Mouse (Mus musculus) forebrain, embryonic 13.5 days (tissue): ENCODE measurements around the gene Gm11213. TPM values are rescaled to one million over a fixed set of nuclear protein-coding genes. Genes with fewer than 3 reads are reported as not detected.

Experiments
- ATAC-seq: fragments of 200-750 bp; cut with Nextera tagmentation; 2 replicates; pipeline ENCODE4 v1.8.0; 2017
- H3K27ac ChIP-seq: fragments of 300-500 bp; sonication (generic); 2 replicates; pipeline ENCODE4 v1.5.1; 2015; ENCODE audit warnings: inconsistent platforms, mild to moderate bottlenecking, moderate library complexity
- H3K27me3 ChIP-seq: fragments of 300-500 bp; sonication (generic); 2 replicates; pipeline ENCODE4 v1.6.1; 2015; ENCODE audit warnings: mild to moderate bottlenecking, inconsistent platforms
- H3K36me3 ChIP-seq: fragments of 300-500 bp; sonication (generic); 2 replicates; pipeline ENCODE4 v1.6.1; 2015; ENCODE audit warnings: mild to moderate bottlenecking, inconsistent platforms; ENCODE audit not compliant: poor library complexity, severe bottlenecking
- H3K4me1 ChIP-seq: fragments of 300-500 bp; sonication (generic); 2 replicates; pipeline ENCODE4 v1.6.1; 2015; ENCODE audit warnings: inconsistent platforms
- H3K4me2 ChIP-seq: fragments of 300-500 bp; sonication (generic); 2 replicates; pipeline ENCODE4 v1.6.1; 2015; ENCODE audit warnings: inconsistent platforms, mild to moderate bottlenecking, moderate library complexity
- H3K4me3 ChIP-seq: fragments of 300-500 bp; sonication (generic); 2 replicates; pipeline ENCODE4 v1.5.1; 2015; ENCODE audit warnings: mild to moderate bottlenecking, inconsistent platforms
- H3K9ac ChIP-seq: fragments of 300-500 bp; sonication (generic); 2 replicates; pipeline ENCODE4 v1.6.1; 2015; ENCODE audit warnings: mild to moderate bottlenecking, inconsistent platforms
- H3K9me3 ChIP-seq: fragments of 300-500 bp; sonication (generic); replicated peaks from 2 replicates; pipeline ENCODE4 v1.6.1; 2016; ENCODE audit warnings: inconsistent platforms
- WGBS: fragments of 180-500 bp; shearing (Covaris S2); methylation state at CpG from one replicate; pipeline ENCODE4 v1.1.7; 2015; 5-methylcytosine and 5-hydroxymethylcytosine counted together
- polyA plus RNA-seq: library from polyadenylated mRNA; unstranded; fragments of >200 nt; fragmentation: Nextera tagmentation; extraction: Ambion mirVana; gene quantifications from 2 replicates; pipeline ENCODE4 v1.2.1, GENCODE M21; 2015

The Gm11213 gene
- polyA plus RNA-seq, 1 experiment from 2014 or later, result not detected

DNA sequence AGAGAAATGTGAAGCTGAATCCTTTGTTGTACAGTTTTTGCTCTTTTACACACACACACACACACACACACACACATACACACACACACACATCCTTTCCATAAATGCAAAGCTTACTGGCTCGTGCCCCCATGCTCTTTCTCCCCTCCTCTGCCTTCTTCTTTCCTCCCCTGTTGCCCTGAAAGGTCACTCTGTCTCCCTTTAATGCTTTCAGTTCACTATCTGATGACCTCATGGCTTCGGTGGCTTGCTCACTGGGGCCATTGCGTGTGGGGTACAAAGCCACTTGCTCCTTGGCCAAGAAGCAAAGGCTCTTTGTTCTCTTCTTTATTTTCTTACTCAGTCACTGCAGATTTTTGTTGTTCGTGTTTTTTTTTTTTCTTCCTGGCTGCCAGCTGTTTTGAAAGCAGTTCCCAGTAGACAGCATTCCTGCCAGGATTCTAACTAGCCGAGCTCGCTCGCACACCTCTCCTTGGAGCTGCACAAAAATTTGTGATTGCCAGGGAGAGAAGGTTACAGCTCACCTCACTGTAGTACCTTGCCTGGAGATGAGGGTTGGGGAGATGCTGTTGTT is 34.8 kb downstream of the Gm11213 start:
- Histone ChIP-seq H3K9me3 (no peaks in the 10 kb centered on the region), H3K27ac (no peak overlapping the region), H3K4me2 (no peak overlapping the region), H3K27me3 (no peaks in the 10 kb centered on the region), H3K9ac (no peak overlapping the region), H3K4me1 (peaks cover 10% of the 10 kb centered on the region), H3K36me3 (no peaks in the 10 kb centered on the region), H3K4me3 (no peak overlapping the region)
- 13% methylated on average over 7 of the region's 7 CpGs for WGBS
- ATAC-seq, result no peak

DNA sequence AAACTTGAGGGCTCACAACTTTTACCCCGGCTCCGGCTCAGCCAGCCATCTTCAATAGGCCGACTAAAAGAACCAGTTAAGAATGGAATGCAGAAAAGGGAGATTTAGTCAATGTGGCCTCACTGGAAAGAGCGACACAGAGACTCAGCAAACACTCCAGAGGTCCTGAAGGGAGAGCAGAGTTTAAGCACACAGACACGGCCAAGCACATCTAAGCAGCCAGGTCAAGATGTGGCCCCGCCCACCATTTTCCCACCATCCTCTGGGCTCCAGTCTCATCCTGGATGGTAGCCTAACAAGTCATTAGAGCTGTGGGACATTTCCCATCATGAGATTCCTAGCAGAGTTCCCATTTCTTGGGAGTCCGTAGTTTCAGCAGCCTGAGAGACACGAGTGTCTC is 35.7 kb downstream of the Gm11213 start:
- no peak overlapping the region for H3K4me2 ChIP-seq
- H3K36me3 ChIP-seq, result no peaks in the 10 kb centered on the region
- ATAC-seq, result no peak
- H3K27me3 ChIP-seq, result no peaks in the 10 kb centered on the region
- no peak overlapping the region for H3K9ac ChIP-seq
- peaks cover 10% of the 10 kb centered on the region for H3K4me1 ChIP-seq
- no peak overlapping the region for H3K4me3 ChIP-seq
- 86% methylated on average over 8 of the region's 8 CpGs for WGBS
- H3K9me3 ChIP-seq, result no peaks in the 10 kb centered on the region
- H3K27ac ChIP-seq, result no peak overlapping the region

DNA sequence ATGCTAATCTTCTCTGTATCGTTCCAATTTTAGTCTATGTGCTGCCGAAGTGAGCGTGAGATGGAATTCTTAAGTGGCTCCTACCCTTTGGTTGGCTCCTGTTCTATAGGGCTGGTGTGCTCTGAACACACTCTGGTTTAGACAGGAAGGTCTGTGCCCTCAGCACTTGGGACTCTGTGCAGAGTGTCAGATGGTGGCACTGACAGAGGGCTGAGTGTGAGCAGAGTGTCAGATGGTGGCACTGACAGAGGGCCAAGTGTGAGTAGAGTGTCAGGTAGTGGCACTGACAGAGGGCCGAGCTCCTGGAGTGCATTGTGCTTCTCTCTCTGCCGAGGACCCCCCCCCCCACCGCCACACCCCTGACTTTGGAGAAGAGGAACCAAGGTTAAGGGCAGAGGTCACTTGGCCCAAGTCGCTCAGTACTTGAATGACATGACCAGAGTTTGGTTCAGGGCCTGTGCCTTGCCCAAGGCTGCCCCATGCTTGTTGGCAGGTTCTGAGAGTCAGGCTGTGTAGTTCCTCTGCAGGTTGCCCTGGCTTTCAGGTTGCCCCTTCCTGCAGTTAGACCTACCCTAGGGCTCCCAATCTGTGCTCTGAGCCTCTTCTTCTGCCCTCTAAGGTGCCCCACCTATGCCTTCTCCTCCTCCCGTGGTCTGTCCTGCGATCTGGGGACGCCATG is 37.2 kb downstream of the Gm11213 start:
- no peaks in the 10 kb centered on the region for H3K27me3 ChIP-seq
- no peak overlapping the region for H3K4me3 ChIP-seq
- H3K27ac ChIP-seq, result no peak overlapping the region
- H3K4me2 ChIP-seq, result no peak overlapping the region
- no peaks in the 10 kb centered on the region for H3K36me3 ChIP-seq
- H3K9ac ChIP-seq, result no peak overlapping the region
- H3K9me3 ChIP-seq, result no peaks in the 10 kb centered on the region
- WGBS, result 86% methylated on average over 10 of the region's 10 CpGs
- no peak for ATAC-seq
- H3K4me1 ChIP-seq, result peaks cover 10% of the 10 kb centered on the region

DNA sequence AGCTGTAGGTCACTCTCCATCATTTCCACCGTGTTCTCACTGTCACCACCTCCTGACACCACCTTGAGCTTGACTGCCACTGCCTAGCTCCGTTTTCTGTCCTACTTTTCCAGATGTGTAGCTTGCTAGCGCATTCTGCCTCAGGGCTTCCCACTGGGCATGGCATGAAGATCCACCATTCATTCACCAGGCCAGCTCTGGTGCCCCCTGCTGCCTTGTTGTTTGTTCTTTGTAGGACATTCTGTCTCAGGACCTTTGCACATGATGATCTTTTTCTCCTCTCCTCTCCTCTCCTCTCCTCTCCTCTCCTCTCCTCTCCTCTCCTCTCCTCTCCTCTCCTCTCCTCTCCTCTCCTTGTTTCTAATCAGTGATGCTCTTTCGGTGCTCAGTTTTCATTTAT is 42.3 kb downstream of the Gm11213 start:
- Histone ChIP-seq H3K9ac (no peak overlapping the region), H3K36me3 (no peaks in the 10 kb centered on the region), H3K9me3 (no peaks in the 10 kb centered on the region), H3K4me1 (peaks cover 27% of the 10 kb centered on the region; the same call in 1 of the 2 replicates), H3K4me2 (no peak overlapping the region), H3K27ac (no peak overlapping the region), H3K4me3 (no peak overlapping the region), H3K27me3 (peaks cover 4% of the 10 kb centered on the region; the same call in 1 of the 2 replicates)
- 88% methylated on average over 4 of the region's 4 CpGs for WGBS
- no peak for ATAC-seq

DNA sequence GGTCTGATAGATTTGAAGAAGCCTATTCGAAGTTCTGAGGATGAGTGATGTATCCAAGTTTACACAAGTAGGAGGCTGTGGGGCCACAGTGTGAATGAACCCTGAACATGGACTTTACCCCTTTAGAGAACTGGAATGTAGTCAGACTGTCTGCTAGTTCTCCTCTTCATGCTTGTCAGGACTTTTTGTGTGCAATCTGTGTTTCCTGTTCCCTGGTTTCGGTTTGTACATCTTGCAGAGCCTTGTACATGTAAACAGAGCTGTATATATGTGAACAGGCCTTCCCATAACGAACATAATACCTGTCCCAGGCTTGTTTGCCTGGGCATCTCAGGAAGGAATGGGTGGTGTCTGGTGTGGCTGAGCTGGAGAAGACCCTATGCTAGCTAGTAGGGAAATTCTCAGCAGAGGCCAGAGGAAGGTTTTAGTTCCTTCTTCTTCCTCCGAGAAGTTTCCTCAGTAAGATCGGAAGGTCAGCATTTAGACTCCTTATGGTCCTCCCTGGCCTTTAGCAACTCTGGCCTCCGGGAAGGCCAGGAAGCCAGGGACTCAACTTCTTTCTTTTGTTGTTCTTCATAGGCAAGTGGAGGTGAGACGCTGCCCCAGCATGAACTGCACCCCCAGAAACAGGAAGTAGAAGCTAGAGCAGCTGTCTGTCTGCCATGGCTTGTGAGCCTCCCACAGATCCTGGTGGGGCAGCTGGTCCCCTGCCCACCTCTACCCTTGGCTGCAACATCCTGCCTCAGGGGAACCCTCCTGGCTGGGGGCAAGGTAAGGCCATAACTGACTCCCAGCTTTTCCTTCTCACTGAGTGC is 43.0 kb downstream of the Gm11213 start:
- no peak for ATAC-seq
- H3K27me3 ChIP-seq, result peaks cover 7% of the 10 kb centered on the region; the same call in 1 of the 2 replicates
- WGBS, result 87% methylated on average over 7 of the region's 7 CpGs

DNA sequence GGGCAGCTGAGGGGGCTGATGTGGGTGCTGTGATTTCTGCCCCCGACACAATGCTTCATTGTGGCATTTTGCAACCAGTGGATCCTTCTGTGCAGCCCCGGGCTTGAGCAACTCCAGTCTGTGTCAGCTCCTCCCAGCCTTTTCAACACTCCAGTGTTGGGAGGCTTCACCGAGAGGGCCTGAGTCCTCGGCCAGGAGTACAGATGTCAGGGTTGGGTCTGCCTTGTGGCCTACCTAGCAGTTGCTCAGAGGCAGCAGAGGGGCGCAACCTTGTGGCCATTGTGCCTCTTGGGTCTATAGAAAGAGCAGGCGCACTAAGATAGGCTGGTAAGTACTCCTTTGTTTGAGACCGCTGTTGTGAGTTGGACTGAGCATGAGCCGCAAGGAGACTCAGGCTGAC is 45.0 kb downstream of the Gm11213 start:
- no peak overlapping the region for H3K4me3 ChIP-seq
- no peak overlapping the region for H3K27ac ChIP-seq
- H3K27me3 ChIP-seq, result peaks cover 7% of the 10 kb centered on the region; the same call in 1 of the 2 replicates
- WGBS, result 56% methylated on average over 8 of the region's 8 CpGs
- no peaks in the 10 kb centered on the region for H3K9me3 ChIP-seq
- H3K9ac ChIP-seq, result no peak overlapping the region
- peaks cover 7% of the 10 kb centered on the region; the same call in 1 of the 2 replicates for H3K36me3 ChIP-seq
- no peak for ATAC-seq
- H3K4me1 ChIP-seq, result peaks cover 35% of the 10 kb centered on the region
- H3K4me2 ChIP-seq, result no peak overlapping the region

More for the DNA sequence above, 43.0 kb downstream of the Gm11213 start:
- Histone ChIP-seq H3K9ac (no peak overlapping the region), H3K4me1 (peaks cover 33% of the 10 kb centered on the region), H3K27ac (no peak overlapping the region), H3K4me3 (no peak overlapping the region), H3K4me2 (no peak overlapping the region), H3K9me3 (no peaks in the 10 kb centered on the region), H3K36me3 (no peaks in the 10 kb centered on the region)

DNA sequence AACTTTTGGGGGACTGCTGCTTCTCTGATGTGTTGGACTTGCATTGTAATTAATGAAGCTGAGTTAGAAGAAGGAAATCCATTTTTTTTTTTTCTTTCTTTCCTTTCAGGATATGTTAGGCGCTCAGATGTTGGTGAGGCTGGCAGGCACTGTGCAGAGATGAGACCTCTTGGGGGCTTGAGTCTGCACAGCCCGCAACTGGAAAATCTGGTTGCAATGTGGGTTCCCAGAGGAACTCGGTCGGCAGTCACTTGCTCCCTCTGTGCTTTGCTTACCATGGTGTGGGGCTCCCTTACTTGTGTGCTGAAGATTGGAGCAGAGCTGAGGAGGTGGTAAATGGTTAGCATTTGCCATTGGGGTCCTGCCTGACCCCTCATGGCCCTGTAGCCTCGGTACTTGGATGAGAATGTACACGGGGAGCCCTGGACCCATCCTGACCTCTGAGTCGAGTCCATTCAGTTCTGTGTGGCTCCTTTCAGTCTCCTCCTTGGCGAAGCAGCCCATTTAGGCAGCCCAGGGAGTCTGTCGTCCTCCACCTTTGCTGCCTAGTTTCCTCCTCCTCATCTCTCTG is 45.8 kb downstream of the Gm11213 start:
- H3K9ac ChIP-seq, result peak overlapping the region; percentile 77
- peaks cover 14% of the 10 kb centered on the region; the same call in 1 of the 2 replicates for H3K36me3 ChIP-seq
- H3K4me3 ChIP-seq, result peak overlapping the region; percentile 55
- H3K4me2 ChIP-seq, result peak overlapping the region; percentile 77
- WGBS, result 48% methylated on average over 9 of the region's 9 CpGs
- peaks cover 7% of the 10 kb centered on the region; the same call in 1 of the 2 replicates for H3K27me3 ChIP-seq
- H3K27ac ChIP-seq, result no peak overlapping the region
- no peaks in the 10 kb centered on the region for H3K9me3 ChIP-seq
- ATAC-seq, result peak; percentile 34
- peaks cover 35% of the 10 kb centered on the region for H3K4me1 ChIP-seq

DNA sequence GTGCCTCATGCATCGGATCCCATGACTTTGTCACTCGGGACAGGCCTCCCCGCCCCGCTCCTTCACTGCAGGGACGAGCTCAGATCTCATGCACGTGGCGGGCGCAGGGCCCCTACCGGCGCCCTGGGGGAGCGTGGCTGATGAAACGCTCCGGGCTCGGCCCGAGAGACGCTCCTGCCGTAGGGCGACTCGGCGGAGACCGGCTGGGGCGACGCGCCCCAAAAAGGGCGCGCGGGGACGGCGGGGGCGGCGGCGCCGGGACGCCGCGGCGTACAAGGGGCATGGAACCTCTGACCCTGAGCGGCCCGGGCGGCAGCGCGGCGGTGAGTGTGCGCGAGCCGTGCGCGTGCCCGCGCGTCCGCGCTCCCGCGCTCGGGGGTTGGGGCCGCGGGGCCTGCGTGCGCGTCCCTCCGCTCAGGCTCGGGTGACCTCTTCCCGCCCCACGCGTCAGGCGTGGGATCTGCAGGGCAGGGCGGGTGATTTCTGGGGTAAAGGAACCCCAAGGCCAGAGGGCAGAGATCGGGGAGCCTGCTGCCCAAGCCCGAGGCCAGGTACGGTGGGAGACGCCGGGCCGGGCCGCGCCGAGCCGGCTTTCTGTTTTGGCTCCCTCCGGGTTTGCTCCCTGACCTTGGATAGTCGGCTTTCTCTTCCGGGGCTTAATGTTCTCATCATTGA is 46.5 kb downstream of the Gm11213 start, which contains the start of gene Tmem268:
Gene Tmem268 (plus strand): TSS at position 375 of the 675 bp plus-strand sequence.
- Histone ChIP-seq H3K36me3 (peaks cover 19% of the 10 kb centered on the region; the same call in 1 of the 2 replicates), H3K4me1 (peaks cover 35% of the 10 kb centered on the region), H3K9me3 (no peaks in the 10 kb centered on the region), H3K27ac (no peak within 1 kb of the TSS), H3K4me3 (peak within 1 kb of the TSS; percentile 55), H3K9ac (peak within 1 kb of the TSS; percentile 77), H3K4me2 (peak within 1 kb of the TSS; percentile 77), H3K27me3 (peaks cover 7% of the 10 kb centered on the region; the same call in 1 of the 2 replicates)
- ATAC-seq, result peak; percentile 89
- WGBS, result under 1% methylated on average over 81 of the region's 81 CpGs

DNA sequence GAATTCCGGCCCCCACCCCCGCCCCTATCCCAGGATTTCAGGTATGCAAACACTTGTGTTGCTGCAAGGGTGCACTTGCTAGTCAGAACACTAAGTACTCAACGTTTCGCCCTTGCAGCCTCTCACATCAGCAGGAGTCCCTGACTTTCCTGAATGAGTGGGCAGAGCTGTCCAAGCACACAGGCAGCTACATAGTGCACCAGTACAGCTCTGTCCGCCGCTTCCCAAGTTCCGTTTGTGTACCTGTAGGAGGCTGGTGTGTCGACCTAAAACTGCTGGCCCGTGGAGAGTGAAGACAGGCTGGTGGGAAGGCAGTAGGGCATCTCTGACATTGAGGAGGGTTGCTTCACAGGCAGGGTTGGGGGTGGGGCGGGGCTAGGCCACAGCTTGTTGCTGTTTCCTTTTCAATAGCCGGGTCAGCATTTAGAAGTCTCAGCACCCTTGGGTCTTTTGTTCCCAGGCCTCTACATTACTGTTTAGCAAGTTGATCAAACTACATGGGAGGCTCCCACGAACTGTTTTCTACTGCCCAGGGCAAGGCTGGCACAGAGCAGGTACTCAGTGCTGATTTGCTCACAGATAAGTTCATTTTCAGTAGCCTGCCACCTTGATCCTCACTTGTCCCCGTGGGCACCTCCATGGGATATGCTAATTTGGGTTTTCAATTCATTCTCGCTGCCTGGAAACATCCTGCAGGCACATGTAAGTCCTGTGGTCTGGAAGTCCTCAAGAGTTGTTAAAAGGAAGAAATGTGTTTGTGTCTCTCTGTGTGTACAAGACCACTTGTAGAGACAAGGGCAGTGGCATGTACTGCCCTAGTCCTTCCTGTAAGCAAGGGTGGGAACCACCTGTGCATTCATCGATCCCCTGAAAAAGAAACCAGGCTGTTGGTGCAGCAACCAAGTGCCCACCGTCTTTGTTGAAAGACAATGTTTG is 47.7 kb downstream of the Gm11213 start:
- Histone ChIP-seq H3K9me3 (no peaks in the 10 kb centered on the region), H3K9ac (no peak overlapping the region), H3K4me1 (peaks cover 35% of the 10 kb centered on the region), H3K4me3 (peak overlapping the region; percentile 55), H3K4me2 (peak overlapping the region; percentile 77), H3K36me3 (peaks cover 29% of the 10 kb centered on the region), H3K27ac (no peak overlapping the region), H3K27me3 (peaks cover 7% of the 10 kb centered on the region; the same call in 1 of the 2 replicates)
- ATAC-seq, result no peak
- 25% methylated on average over 16 of the region's 16 CpGs for WGBS

DNA sequence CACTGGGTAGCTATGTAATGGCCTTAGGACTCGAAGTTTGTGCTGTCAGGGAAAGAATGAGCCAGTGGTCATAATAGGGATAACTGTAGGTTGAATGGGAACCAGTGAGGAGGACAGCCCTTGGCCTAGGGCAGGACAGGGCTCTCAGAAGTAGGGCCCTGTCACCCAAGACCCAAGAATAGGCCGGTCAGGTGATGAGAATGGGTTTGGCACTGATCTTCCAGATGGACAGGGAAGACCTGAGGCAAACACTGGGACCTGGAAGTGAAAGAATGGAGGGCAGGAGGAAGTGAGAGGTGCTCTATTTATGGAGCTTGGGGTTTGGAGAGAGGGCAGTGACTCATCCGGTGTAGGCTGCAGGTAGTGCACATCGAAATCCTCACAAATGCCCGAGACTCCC is 48.4 kb downstream of the Gm11213 start:
- Histone ChIP-seq H3K9ac (no peak overlapping the region), H3K4me2 (no peak overlapping the region), H3K27ac (no peak overlapping the region), H3K27me3 (peaks cover 7% of the 10 kb centered on the region; the same call in 1 of the 2 replicates), H3K9me3 (no peaks in the 10 kb centered on the region), H3K36me3 (peaks cover 36% of the 10 kb centered on the region), H3K4me3 (no peak overlapping the region), H3K4me1 (peaks cover 35% of the 10 kb centered on the region)
- WGBS, result 61% methylated on average over 5 of the region's 5 CpGs
- no peak for ATAC-seq
